Mouse (Mus musculus): ENCODE measurements around the gene Rps15. TPM values are rescaled to one million over a fixed set of nuclear protein-coding genes. Genes with fewer than 3 reads are reported as not detected.
A peak's percentile ranks its signal among the peaks of the same experiment; 100 is the strongest.

Rps15 gene
- polyA plus RNA-seq, 1 experiment from 2014 or later, result 1,227 TPM

DNA sequence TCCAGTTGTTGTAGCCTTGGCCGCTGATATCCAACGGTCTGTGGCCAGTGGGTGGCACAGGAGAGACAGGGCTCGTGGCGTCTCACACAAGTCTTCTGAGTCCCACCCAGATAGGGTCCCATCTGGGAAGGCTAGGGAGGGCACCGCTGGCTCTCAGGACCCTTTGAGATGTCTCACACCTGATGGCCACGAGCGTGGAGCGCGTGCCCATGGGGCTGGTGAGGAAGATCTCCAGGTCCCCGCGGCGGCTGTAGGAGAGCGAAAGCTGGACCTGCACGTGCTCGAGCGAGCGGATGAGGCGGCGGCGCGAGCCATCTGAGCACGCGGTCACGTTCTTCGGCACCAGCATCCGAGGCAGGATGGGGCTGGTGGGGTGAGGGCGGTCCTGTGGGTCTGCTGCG, 30.6 kb downstream of the Rps15 start:
- H3K9me3 ChIP-seq (ENCODE audit: control insufficient read depth, low read depth, low read length), result no peaks in the 10 kb centered on the region
- H3K4me1 ChIP-seq (ENCODE audit: control insufficient read depth, insufficient read depth, low read length), result peaks cover 9% of the 10 kb centered on the region; the same call in 1 of the 2 replicates
- H3K9ac ChIP-seq (replicated peaks; ENCODE audit: low read depth, low read length), result peak overlapping the region; percentile 43
- ATAC-seq (ENCODE audit: insufficient number of reproducible peaks, insufficient read depth, low FRiP score, low read depth), result no peak
- WGBS, result 4% methylated on average over 28 of the region's 28 CpGs
- no peaks in the 10 kb centered on the region for H3K36me3 ChIP-seq (ENCODE audit: control insufficient read depth, insufficient read depth, low read length)
- H3K4me2 ChIP-seq (replicated peaks; ENCODE audit: low read depth, low read length), result peak overlapping the region; percentile 97
- no peaks in the 10 kb centered on the region for H3K27me3 ChIP-seq (ENCODE audit: control insufficient read depth, insufficient read depth, low read length)
- H3K4me3 ChIP-seq (ENCODE audit: low read depth, low read length), result peak overlapping the region; percentile 43
- no peak overlapping the region for H3K27ac ChIP-seq (ENCODE audit: low read length)

DNA sequence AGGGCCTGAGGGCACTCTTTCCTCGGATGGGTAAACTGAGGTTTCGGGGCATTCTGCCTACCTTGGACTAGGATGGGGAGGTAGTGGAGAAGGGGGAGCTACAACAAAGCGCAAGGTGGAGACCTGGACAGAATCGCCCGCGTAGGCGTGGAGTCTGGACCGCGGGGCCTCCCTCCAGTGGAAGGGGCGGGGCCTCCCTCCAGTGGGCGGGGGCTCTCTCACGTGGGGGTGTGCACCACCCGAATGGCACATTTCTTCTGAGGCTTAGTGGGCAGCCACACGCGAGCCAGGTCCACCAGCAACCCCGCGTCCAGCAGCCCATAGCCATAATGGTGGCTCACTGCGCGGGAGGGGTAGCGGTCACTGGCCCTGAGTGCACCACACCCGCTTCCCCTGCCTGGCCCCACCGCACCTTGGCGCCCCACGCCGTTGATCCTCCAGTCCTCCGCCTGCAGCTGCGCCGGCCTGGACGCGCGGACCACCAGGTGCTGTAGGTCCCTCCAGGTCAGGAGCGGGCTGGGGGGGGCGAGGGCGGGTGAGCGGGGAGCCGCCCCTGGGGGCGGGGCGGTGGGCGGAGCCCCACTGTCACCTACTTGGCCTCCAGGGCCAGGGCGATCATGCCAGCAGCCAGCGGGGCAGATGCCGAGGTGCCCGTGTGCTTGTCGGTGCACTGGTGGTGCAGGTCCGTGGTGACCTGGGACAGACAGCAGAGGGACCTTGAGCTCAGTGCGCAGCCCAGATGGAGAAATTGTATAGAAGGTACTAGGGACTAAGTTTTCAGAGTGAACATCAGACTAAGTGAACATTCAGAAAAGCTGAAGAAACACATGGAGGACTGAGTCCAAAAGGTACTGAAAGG, 31.2 kb downstream of the Rps15 start:
- H3K4me2 ChIP-seq (replicated peaks; ENCODE audit: low read depth, low read length), result peak overlapping the region; percentile 97
- peak; percentile 39 for ATAC-seq (ENCODE audit: insufficient number of reproducible peaks, insufficient read depth, low FRiP score, low read depth)
- H3K9me3 ChIP-seq (ENCODE audit: control insufficient read depth, low read depth, low read length), result no peaks in the 10 kb centered on the region
- peak overlapping the region; percentile 43 for H3K4me3 ChIP-seq (ENCODE audit: low read depth, low read length)
- no peaks in the 10 kb centered on the region for H3K27me3 ChIP-seq (ENCODE audit: control insufficient read depth, insufficient read depth, low read length)
- H3K36me3 ChIP-seq (ENCODE audit: control insufficient read depth, insufficient read depth, low read length), result no peaks in the 10 kb centered on the region
- peak overlapping the region; percentile 43 for H3K9ac ChIP-seq (replicated peaks; ENCODE audit: low read depth, low read length)
- WGBS, result 1% methylated on average over 39 of the region's 46 CpGs
- H3K4me1 ChIP-seq (ENCODE audit: control insufficient read depth, insufficient read depth, low read length), result peaks cover 9% of the 10 kb centered on the region; the same call in 1 of the 2 replicates
- H3K27ac ChIP-seq (ENCODE audit: low read length), result no peak overlapping the region

DNA sequence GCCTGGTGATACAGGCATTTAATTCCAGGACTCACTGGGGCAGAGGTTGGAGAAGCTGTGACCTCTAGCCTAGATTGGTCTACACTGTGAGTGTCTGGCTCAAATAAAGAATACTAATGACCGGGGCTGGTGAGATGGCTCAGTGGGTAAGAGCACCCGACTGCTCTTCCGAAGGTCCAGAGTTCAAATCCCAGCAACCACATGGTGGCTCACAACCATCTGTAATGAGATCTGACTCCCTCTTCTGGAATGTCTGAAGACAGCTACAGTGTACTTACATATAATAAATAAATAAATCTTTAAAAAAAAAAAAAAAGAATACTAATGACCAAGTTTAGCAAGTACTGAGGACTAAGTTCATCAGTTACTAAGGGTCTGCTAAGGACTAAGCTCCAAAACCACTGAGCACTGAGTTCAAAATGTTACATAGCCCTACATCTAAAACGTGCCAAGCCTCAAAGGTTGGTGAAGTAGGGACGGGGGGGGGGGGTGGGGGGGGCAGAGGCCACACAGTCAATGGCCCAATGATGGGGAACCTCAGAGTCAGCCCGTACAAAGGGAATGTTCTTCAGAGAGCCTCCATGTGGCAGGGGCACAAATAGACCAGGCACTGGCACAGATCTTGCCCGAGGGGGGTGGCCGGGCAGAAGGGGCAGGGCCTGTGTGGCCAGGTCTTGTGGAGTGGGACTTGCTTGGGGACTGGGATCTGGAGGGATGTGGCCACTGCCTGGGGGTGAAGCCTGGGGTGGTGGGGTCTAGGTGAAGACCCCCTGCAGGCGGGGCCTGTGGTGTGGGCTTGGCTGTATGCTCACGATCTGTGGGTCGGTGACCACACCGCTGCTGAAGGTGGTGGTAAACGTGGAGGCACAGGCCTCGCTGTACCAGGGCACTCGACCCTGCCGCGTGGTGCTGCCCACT, 32.1 kb downstream of the Rps15 start:
- Histone ChIP-seq H3K9me3 (ENCODE audit: control insufficient read depth, low read depth, low read length) (no peaks in the 10 kb centered on the region), H3K4me3 (ENCODE audit: low read depth, low read length) (no peak overlapping the region), H3K36me3 (ENCODE audit: control insufficient read depth, insufficient read depth, low read length) (no peaks in the 10 kb centered on the region), H3K4me2 (replicated peaks; ENCODE audit: low read depth, low read length) (peak overlapping the region; percentile 97), H3K27me3 (ENCODE audit: control insufficient read depth, insufficient read depth, low read length) (no peaks in the 10 kb centered on the region), H3K4me1 (ENCODE audit: control insufficient read depth, insufficient read depth, low read length) (peaks cover 8% of the 10 kb centered on the region; the same call in 1 of the 2 replicates), H3K27ac (ENCODE audit: low read length) (no peak overlapping the region), H3K9ac (replicated peaks; ENCODE audit: low read depth, low read length) (no peak overlapping the region)
- WGBS, result 86% methylated on average over 17 of the region's 17 CpGs
- ATAC-seq (ENCODE audit: insufficient number of reproducible peaks, insufficient read depth, low FRiP score, low read depth), result no peak

DNA sequence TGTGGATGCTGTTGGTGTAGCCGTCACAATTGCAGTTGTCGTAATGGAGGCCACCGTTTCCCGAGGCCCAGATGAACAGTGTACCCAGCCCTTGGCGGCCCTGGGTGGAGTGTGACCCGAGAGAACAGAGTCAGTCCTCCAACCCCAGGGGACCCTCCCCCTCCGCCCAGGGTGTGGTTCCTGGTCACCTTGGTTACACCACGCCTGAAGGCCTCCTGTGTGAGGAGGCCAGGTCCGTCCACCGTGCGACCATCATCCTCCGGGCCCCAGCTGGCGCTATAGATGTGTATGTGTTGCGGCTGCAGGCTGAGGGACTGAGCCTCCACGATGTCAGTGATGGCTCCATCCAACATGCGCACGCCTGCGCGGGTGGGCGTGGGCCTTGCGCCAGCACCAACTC, 32.8 kb downstream of the Rps15 start:
- Histone ChIP-seq H3K9me3 (ENCODE audit: control insufficient read depth, low read depth, low read length) (no peaks in the 10 kb centered on the region), H3K27me3 (ENCODE audit: control insufficient read depth, insufficient read depth, low read length) (no peaks in the 10 kb centered on the region), H3K4me2 (replicated peaks; ENCODE audit: low read depth, low read length) (no peak overlapping the region), H3K9ac (replicated peaks; ENCODE audit: low read depth, low read length) (no peak overlapping the region), H3K4me1 (ENCODE audit: control insufficient read depth, insufficient read depth, low read length) (0 out of 2 replicates have a peak, but pooled peaks cover 6% of the 10 kb centered on the region), H3K27ac (ENCODE audit: low read length) (no peak overlapping the region), H3K36me3 (ENCODE audit: control insufficient read depth, insufficient read depth, low read length) (no peaks in the 10 kb centered on the region), H3K4me3 (ENCODE audit: low read depth, low read length) (no peak overlapping the region)
- ATAC-seq (ENCODE audit: insufficient number of reproducible peaks, insufficient read depth, low FRiP score, low read depth), result no peak
- 75% methylated on average over 21 of the region's 21 CpGs for WGBS

DNA sequence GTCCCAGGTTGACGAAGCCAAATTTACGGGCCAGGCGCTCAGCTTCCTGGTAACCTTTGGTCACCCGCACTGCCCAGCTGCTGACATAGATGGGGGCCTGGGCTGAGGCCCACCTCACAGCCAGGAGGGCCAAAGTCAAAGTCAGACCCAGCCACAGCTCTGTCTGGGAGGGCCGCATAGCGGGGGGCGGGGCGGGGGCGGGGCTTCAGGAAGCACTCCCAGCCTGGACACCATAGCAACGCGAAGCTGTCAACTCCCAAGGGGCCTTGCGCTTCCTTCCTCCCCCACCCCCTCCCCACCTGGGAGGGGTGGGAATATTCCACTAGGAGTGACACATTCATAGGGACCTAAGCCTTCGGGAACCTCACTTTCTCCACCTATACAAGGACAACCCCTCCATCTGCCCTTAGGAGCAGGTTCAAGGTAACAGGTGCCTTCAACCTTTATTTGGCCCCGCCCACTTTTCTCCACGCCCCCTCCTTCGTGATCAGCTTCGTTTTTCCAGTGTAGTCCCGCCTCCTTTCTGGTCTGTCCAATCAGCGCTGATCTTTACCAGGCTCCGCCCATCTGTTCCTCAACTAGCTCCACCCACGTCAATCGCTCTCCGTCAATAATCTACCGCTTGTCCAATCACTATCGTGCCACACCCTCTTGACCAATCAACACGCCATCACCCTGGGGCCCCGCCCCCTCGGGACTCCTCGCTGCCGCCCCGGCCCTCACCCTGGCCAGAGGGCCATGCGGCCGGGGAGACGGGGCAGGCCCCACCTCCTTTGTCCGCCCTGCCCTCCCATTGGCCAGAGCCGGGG, 37.2 kb downstream of the Rps15 start, which contains the start of the genes Pcsk4 and Reep6:
TSS of gene Pcsk4 (minus strand) at position 226 of the 809 bp plus-strand sequence.
TSS of gene Reep6 (plus strand) at position 681 of the 809 bp plus-strand sequence.
- H3K9me3 ChIP-seq (ENCODE audit: control insufficient read depth, low read depth, low read length), result no peaks in the 10 kb centered on the region
- peak; percentile 94 for ATAC-seq (ENCODE audit: insufficient number of reproducible peaks, insufficient read depth, low FRiP score, low read depth)
- H3K4me1 ChIP-seq (ENCODE audit: control insufficient read depth, insufficient read depth, low read length), result peaks cover 17% of the 10 kb centered on the region; the same call in 1 of the 2 replicates
- H3K27ac ChIP-seq (ENCODE audit: low read length), result peak within 1 kb of the TSS; percentile 0; the same call in 1 of the 2 replicates
- H3K4me3 ChIP-seq (ENCODE audit: low read depth, low read length), result peak within 1 kb of the TSS; percentile 45
- no peaks in the 10 kb centered on the region for H3K27me3 ChIP-seq (ENCODE audit: control insufficient read depth, insufficient read depth, low read length)
- H3K36me3 ChIP-seq (ENCODE audit: control insufficient read depth, insufficient read depth, low read length), result no peaks in the 10 kb centered on the region
- no peak within 1 kb of the TSS; the same call in 1 of the 2 replicates for H3K9ac ChIP-seq (replicated peaks; ENCODE audit: low read depth, low read length)
- H3K4me2 ChIP-seq (replicated peaks; ENCODE audit: low read depth, low read length), result peak within 1 kb of the TSS; percentile 95
- 3% methylated on average over 36 of the region's 36 CpGs for WGBS

DNA sequence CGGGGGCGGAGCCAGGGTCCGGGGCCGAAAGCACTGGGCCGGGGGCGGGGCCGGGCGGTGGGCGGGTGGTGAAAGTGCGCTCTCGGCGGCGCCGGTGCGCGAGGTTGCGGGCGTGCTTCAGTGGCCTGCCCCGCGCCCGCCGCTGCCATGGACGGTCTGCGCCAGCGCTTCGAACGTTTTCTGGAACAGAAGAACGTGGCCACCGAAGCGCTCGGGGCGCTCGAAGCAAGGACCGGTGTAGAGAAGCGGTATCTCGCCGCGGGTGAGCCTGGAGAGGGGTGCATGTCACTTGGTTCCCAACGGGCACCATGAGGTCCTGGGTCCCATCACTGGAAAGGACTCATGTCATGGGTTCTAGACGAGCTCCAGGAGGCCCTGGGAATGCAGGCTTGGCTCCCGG, 37.8 kb downstream of the Rps15 start:
- Histone ChIP-seq H3K9ac (replicated peaks; ENCODE audit: low read depth, low read length) (no peak overlapping the region; the same call in 1 of the 2 replicates), H3K4me2 (replicated peaks; ENCODE audit: low read depth, low read length) (peak overlapping the region; percentile 95), H3K36me3 (ENCODE audit: control insufficient read depth, insufficient read depth, low read length) (no peaks in the 10 kb centered on the region), H3K4me1 (ENCODE audit: control insufficient read depth, insufficient read depth, low read length) (peaks cover 17% of the 10 kb centered on the region; the same call in 1 of the 2 replicates), H3K27ac (ENCODE audit: low read length) (no peak overlapping the region), H3K27me3 (ENCODE audit: control insufficient read depth, insufficient read depth, low read length) (no peaks in the 10 kb centered on the region), H3K4me3 (ENCODE audit: low read depth, low read length) (peak overlapping the region; percentile 45), H3K9me3 (ENCODE audit: control insufficient read depth, low read depth, low read length) (no peaks in the 10 kb centered on the region)
- WGBS, result 1% methylated on average over 41 of the region's 41 CpGs
- no peak for ATAC-seq (ENCODE audit: insufficient number of reproducible peaks, insufficient read depth, low FRiP score, low read depth)

DNA sequence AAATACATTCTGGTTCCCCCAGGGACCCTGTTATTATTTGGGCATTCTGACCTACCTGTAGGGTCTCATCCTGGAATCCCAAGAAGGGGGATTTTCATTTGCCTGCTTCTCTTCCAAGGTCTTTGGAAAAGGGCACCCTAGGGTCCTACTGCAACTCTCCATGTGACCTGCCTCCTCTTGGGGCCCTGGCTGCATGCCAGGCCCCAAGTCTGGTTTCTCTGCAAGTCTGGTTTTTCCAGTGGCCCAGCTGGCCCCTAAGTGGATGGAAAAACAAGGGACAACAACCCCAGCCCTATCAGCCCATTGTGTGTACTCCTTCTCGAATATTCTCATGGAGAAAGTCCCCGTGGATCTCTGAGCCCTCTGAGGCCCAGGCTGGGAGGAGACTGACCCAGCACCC, 38.6 kb downstream of the Rps15 start:
- WGBS, result 58% methylated on average over 2 of the region's 2 CpGs
- peak overlapping the region; percentile 0 for H3K27ac ChIP-seq (ENCODE audit: low read length)
- H3K4me3 ChIP-seq (ENCODE audit: low read depth, low read length), result peak overlapping the region; percentile 45; the same call in 1 of the 2 replicates
- peaks cover 17% of the 10 kb centered on the region; the same call in 1 of the 2 replicates for H3K4me1 ChIP-seq (ENCODE audit: control insufficient read depth, insufficient read depth, low read length)
- H3K36me3 ChIP-seq (ENCODE audit: control insufficient read depth, insufficient read depth, low read length), result no peaks in the 10 kb centered on the region
- ATAC-seq (ENCODE audit: insufficient number of reproducible peaks, insufficient read depth, low FRiP score, low read depth), result no peak
- H3K9ac ChIP-seq (replicated peaks; ENCODE audit: low read depth, low read length), result no peak overlapping the region
- no peaks in the 10 kb centered on the region for H3K9me3 ChIP-seq (ENCODE audit: control insufficient read depth, low read depth, low read length)
- H3K4me2 ChIP-seq (replicated peaks; ENCODE audit: low read depth, low read length), result peak overlapping the region; percentile 95
- no peaks in the 10 kb centered on the region for H3K27me3 ChIP-seq (ENCODE audit: control insufficient read depth, insufficient read depth, low read length)
